Mouse (Mus musculus) midbrain, embryonic 14.5 days (tissue): ENCODE measurements around the gene Sh3pxd2a. TPM values are rescaled to one million over a fixed set of nuclear protein-coding genes. Genes with fewer than 3 reads are reported as not detected.
A peak's percentile ranks its signal among the peaks of the same experiment; 100 is the strongest.

Source experiments
- ATAC-seq: fragments of 200-750 bp; cut with Nextera tagmentation; 2 replicates; pipeline ENCODE4 v1.8.0; 2017; ENCODE audit warnings: moderate number of reproducible peaks, moderate library complexity; ENCODE audit not compliant: low FRiP score, low TSS enrichment
- DNase-seq: peaks from one replicate; pipeline ENCODE4 v3.0.0-alpha.2; 2015
- H3K27ac ChIP-seq: fragments of 300-500 bp; sonication (generic); replicated peaks from 2 replicates; pipeline ENCODE4 v1.5.1; 2014; ENCODE audit warnings: mild to moderate bottlenecking, low read depth, low read length, moderate library complexity
- H3K27me3 ChIP-seq: fragments of 300-500 bp; sonication (generic); 2 replicates; pipeline ENCODE4 v1.6.1; 2014; ENCODE audit warnings: low read length, control low read depth, mixed read lengths; ENCODE audit not compliant: control insufficient read depth, insufficient read depth
- H3K36me3 ChIP-seq: fragments of 300-500 bp; sonication (generic); 2 replicates; pipeline ENCODE4 v1.6.1; 2014; ENCODE audit warnings: low read length, control low read depth; ENCODE audit not compliant: control insufficient read depth, insufficient read depth
- H3K4me1 ChIP-seq: fragments of 300-500 bp; sonication (generic); 2 replicates; pipeline ENCODE4 v1.6.1; 2014; ENCODE audit warnings: mild to moderate bottlenecking, antibody characterized with exemption, low read length, control low read depth; ENCODE audit not compliant: control insufficient read depth, insufficient read depth
- H3K4me2 ChIP-seq: fragments of 300-500 bp; sonication (generic); 2 replicates; pipeline ENCODE4 v1.6.1; 2014; ENCODE audit warnings: mild to moderate bottlenecking, low read length, moderate library complexity
- H3K4me3 ChIP-seq: fragments of 300-500 bp; sonication (generic); replicated peaks from 2 replicates; pipeline ENCODE4 v1.5.1; 2014; ENCODE audit warnings: low read depth, low read length
- H3K9ac ChIP-seq: fragments of 300-500 bp; sonication (generic); replicated peaks from 2 replicates; pipeline ENCODE4 v1.6.1; 2014; ENCODE audit warnings: mild to moderate bottlenecking, low read length, moderate library complexity
- H3K9me3 ChIP-seq: fragments of 300-500 bp; sonication (generic); 2 replicates; pipeline ENCODE4 v1.6.1; 2016; ENCODE audit warnings: low read length, control low read depth, mixed read lengths; ENCODE audit not compliant: control insufficient read depth
- WGBS: fragments of 180-500 bp; shearing (Covaris S2); extraction: QIAGEN DNeasy Blood & Tissue Kit; methylation state at CpG from one replicate; pipeline ENCODE4 v1.1.7; 2014; 5-methylcytosine and 5-hydroxymethylcytosine counted together
- polyA plus RNA-seq: library from polyadenylated mRNA; unstranded; fragments of >200 nt; fragmentation: Nextera tagmentation; extraction: Ambion mirVana; gene quantifications from 2 replicates; pipeline ENCODE4 v1.2.1, GENCODE M21; 2014

Gene Sh3pxd2a
- polyA plus RNA-seq, 1 experiment from 2014 or later = 2.4 TPM

GRCm38 (mm10) chr19:47484110-47484509 is 19.9 kb upstream of the Sh3pxd2a start:
- WGBS = 81% methylated on average over 3 of the region's 3 CpGs
- peaks cover 5% of the 10 kb centered on the region; the same call in 1 of the 2 replicates for H3K4me1 ChIP-seq
- no peaks in the 10 kb centered on the region for H3K27me3 ChIP-seq
- H3K4me3 ChIP-seq = no peak overlapping the region
- H3K9me3 ChIP-seq = no peaks in the 10 kb centered on the region
- ATAC-seq (no peak), DNase-seq (peak; percentile 64)
- H3K27ac ChIP-seq = no peak overlapping the region; the same call in 1 of the 2 replicates
- H3K9ac ChIP-seq = no peak overlapping the region
- H3K36me3 ChIP-seq = no peaks in the 10 kb centered on the region
- H3K4me2 ChIP-seq = no peak overlapping the region

GRCm38 (mm10) chr19:47483346-47483745 is 19.1 kb upstream of the Sh3pxd2a start:
- Histone ChIP-seq H3K4me2 (no peak overlapping the region), H3K4me1 (peaks cover 5% of the 10 kb centered on the region; the same call in 1 of the 2 replicates), H3K27ac (no peak overlapping the region), H3K4me3 (no peak overlapping the region), H3K9me3 (no peaks in the 10 kb centered on the region), H3K9ac (no peak overlapping the region), H3K27me3 (no peaks in the 10 kb centered on the region), H3K36me3 (no peaks in the 10 kb centered on the region)
- 84% methylated on average over 3 of the region's 3 CpGs for WGBS
- DNase-seq (no peak), ATAC-seq (no peak)

- Histone ChIP-seq H3K9me3 (no peaks in the 10 kb centered on the region), H3K4me3 (no peak overlapping the region), H3K27ac (no peak overlapping the region), H3K27me3 (no peaks in the 10 kb centered on the region), H3K36me3 (no peaks in the 10 kb centered on the region), H3K9ac (peak overlapping the region; percentile 1; the same call in 1 of the 2 replicates), H3K4me2 (no peak overlapping the region), H3K4me1 (peaks cover 8% of the 10 kb centered on the region)
- DNase-seq (no peak), ATAC-seq (no peak)
- WGBS = 54% methylated on average over 3 of the region's 3 CpGs
Measured at GRCm38 (mm10) chr19:47473453-47473852, 9.3 kb upstream of the Sh3pxd2a start.

GRCm38 (mm10) chr19:47472881-47473400 is 8.7 kb upstream of the Sh3pxd2a start:
- Histone ChIP-seq H3K4me2 (peak overlapping the region; percentile 34), H3K4me1 (peaks cover 8% of the 10 kb centered on the region), H3K9ac (peak overlapping the region; percentile 1; the same call in 1 of the 2 replicates), H3K4me3 (no peak overlapping the region), H3K36me3 (no peaks in the 10 kb centered on the region), H3K27ac (no peak overlapping the region), H3K9me3 (no peaks in the 10 kb centered on the region), H3K27me3 (no peaks in the 10 kb centered on the region)
- WGBS = 28% methylated on average over 15 of the region's 15 CpGs
- peak; percentile 17; the same call in 1 of the 2 replicates for ATAC-seq
- DNase-seq = peak; percentile 55

- no peak overlapping the region for H3K27ac ChIP-seq
- WGBS = 83% methylated on average over 4 of the region's 4 CpGs
- DNase-seq (no peak), ATAC-seq (no peak)
- no peaks in the 10 kb centered on the region for H3K36me3 ChIP-seq
- peaks cover 8% of the 10 kb centered on the region for H3K4me1 ChIP-seq
- no peak overlapping the region for H3K4me2 ChIP-seq
- no peaks in the 10 kb centered on the region for H3K9me3 ChIP-seq
- H3K27me3 ChIP-seq = no peaks in the 10 kb centered on the region
- H3K9ac ChIP-seq = no peak overlapping the region
- H3K4me3 ChIP-seq = no peak overlapping the region
Measured at GRCm38 (mm10) chr19:47471808-47472207, 7.6 kb upstream of the Sh3pxd2a start.

GRCm38 (mm10) chr19:47468750-47469149 is 4.5 kb upstream of the Sh3pxd2a start:
- H3K9me3 ChIP-seq = no peaks in the 10 kb centered on the region
- H3K4me1 ChIP-seq = peaks cover 12% of the 10 kb centered on the region
- H3K27me3 ChIP-seq = no peaks in the 10 kb centered on the region
- DNase-seq = no peak
- H3K4me2 ChIP-seq = no peak overlapping the region
- H3K27ac ChIP-seq = no peak overlapping the region
- no peak overlapping the region for H3K4me3 ChIP-seq
- WGBS = 77% methylated on average over 3 of the region's 3 CpGs
- H3K9ac ChIP-seq = no peak overlapping the region
- no peaks in the 10 kb centered on the region for H3K36me3 ChIP-seq
- ATAC-seq = no peak

- no peaks in the 10 kb centered on the region for H3K9me3 ChIP-seq
- H3K4me3 ChIP-seq = no peak overlapping the region
- 81% methylated on average over 8 of the region's 8 CpGs for WGBS
Measured at GRCm38 (mm10) chr19:47466775-47467174, 2.6 kb upstream of the Sh3pxd2a start.

GRCm38 (mm10) chr19:47465467-47465866 is 1.3 kb upstream of the Sh3pxd2a start:
- Histone ChIP-seq H3K36me3 (no peaks in the 10 kb centered on the region), H3K27ac (no peak overlapping the region), H3K9ac (no peak overlapping the region), H3K4me1 (peaks cover 16% of the 10 kb centered on the region; the same call in 1 of the 2 replicates), H3K4me3 (no peak overlapping the region), H3K9me3 (no peaks in the 10 kb centered on the region), H3K4me2 (no peak overlapping the region), H3K27me3 (no peaks in the 10 kb centered on the region)
- no peak for DNase-seq
- no peak for ATAC-seq
- WGBS = 69% methylated on average over 9 of the region's 9 CpGs

More at GRCm38 (mm10) chr19:47466775-47467174, 2.6 kb upstream of the Sh3pxd2a start:
- H3K36me3 ChIP-seq = no peaks in the 10 kb centered on the region
- DNase-seq (no peak), ATAC-seq (no peak)
- H3K9ac ChIP-seq = no peak overlapping the region
- no peak overlapping the region for H3K4me2 ChIP-seq
- H3K27ac ChIP-seq = no peak overlapping the region
- H3K4me1 ChIP-seq = peaks cover 16% of the 10 kb centered on the region; the same call in 1 of the 2 replicates
- H3K27me3 ChIP-seq = no peaks in the 10 kb centered on the region

GRCm38 (mm10) chr19:47463636-47464303 is 431 bp downstream of the Sh3pxd2a start:
- no peaks in the 10 kb centered on the region for H3K36me3 ChIP-seq
- peak overlapping the region; percentile 66 for H3K27ac ChIP-seq
- peaks cover 16% of the 10 kb centered on the region; the same call in 1 of the 2 replicates for H3K4me1 ChIP-seq
- peak overlapping the region; percentile 78 for H3K9ac ChIP-seq
- H3K9me3 ChIP-seq = no peaks in the 10 kb centered on the region
- peak overlapping the region; percentile 93 for H3K4me2 ChIP-seq
- H3K4me3 ChIP-seq = peak overlapping the region; percentile 76
- H3K27me3 ChIP-seq = no peaks in the 10 kb centered on the region
- under 1% methylated on average over 46 of the region's 46 CpGs for WGBS
- ATAC-seq = peak; percentile 34
- DNase-seq = peak; percentile 82
